Mouse (Mus musculus) layer of hippocampus, postnatal 36 days (tissue): ENCODE data around the gene Rtl5. TPM values are rescaled to one million over a fixed set of nuclear protein-coding genes. Genes with fewer than 3 reads are reported as not detected.
"Not testable (repeated sequence)": the region's sequence is repeated elsewhere in the genome, so short reads cannot be mapped to it uniquely, and the experiment has no call there.

Experiments used
- DNase-seq, 2 experiments: peaks; one replicate each; pipeline ENCODE4 v3.0.0; 2022
- total RNA-seq, 2 experiments: library from RNA; stranded (reverse); gene quantifications; 2 replicates each; pipeline ENCODE4 v1.2.3; 2021

The Rtl5 gene
- 10 to 100 TPM in 1 of 2 experiments, 1 to 10 TPM in 1; 10.0 to 12.1 TPM for total RNA-seq

DNA sequence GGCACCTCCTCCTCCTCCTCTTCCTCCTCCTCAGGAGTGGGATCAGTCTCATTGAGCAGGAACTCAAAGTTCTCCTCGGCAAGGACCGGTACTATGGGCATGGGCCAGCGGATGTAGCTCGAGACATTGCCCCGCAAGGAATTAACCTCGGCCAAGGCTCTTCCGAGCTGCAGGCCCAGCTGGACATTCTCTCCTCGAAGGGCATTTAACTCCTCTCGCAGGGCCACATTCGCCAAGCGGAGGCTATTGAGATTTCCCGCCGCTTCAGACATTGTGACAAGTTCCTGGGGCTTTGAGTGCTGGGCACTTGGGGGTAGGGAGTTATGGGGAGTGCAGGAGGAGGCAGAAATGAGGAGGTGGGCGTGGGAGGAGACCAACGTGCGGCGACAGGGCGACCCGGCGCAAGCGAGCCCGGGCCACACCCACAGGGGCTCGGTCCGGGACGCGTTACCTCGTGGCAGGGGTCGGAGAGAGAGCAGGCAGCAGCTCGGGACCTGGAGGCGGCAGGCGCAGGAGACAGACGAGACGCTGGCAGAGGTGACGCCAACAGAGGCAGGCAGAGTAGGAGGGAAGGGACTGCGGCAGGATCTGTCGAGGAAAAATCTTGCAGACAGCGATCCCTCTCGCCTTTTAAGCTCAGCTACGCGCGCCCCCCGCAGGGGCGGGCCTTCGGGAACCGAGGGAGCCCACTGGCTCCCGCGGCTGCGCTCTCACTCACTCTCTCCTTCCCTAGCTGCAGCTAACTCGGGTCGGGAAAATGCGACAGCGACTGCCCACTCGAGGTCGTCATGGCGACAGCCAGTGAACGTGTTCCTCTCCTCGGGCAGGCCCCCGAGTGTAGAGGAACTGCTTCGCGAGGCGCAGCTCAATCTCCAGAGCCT lies at the start of gene Rtl5:
Rtl5 (minus strand) TSS at position 714 of the 881 bp plus-strand sequence.
- peak; percentile 69 to 78 for DNase-seq

DNA sequence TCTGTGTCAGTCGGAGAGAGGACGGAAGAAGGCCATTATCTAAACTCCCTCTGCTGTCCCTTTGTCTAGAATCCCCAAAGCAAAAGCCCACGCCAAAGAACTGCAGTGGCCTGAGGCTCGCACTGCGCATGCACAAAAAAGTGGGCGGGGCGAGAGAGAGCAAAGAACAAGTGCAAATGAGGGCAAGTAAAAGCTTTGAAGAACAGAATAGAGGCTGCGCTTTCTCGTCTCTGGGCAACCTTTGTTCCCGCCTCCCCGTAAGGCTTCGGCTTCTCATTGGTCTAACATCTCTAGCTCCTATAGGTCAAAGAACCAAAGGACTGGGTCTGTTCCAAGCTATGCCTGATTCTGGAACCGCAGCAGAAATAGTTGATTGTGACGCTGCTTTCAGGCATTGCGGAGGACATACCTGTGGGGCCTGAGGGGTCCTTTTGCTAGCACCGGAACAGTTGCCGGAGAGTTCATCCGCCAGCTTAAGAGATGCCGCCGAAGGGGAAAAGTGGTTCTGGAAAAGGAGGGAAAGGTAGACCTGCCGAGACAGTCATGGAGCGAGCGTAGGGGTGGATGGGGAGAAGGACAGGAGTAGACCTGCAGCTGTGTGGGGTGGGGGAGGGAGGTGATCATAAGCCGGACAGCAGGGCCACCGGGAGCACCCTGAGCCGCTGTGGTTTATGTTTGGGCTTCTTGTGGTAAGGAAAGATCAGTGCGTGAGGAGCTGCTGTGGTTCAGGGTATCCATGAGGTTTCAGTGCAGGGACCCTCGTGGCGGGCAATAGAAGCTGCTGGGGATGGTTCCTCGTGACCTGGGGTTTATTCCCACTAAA lies 48.1 kb upstream of the Rtl5 start, which contains the start of gene Pin4:
Pin4 (plus strand) TSS at position 406 of the 823 bp plus-strand sequence.
- peak; percentile 86 to 90 for DNase-seq

DNA sequence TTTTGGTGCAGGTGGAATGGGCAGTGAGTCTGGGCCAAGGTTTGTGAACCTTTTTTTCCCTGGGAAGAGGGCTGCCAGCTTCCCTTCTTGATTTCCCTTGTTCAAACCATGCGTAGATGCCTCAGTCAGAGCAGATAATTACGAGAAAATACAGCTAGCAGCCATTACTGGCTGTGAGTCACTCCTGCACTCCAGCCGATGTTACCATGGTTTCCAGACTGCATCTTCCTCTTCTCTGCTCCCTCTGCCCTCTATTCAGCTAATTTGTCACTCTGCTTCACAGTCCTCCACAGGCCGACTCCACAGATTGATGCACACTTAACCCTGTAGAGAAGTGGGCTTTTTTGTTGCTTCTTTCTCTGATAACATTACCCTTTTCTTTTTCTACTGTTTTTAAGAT lies 44.6 kb upstream of the Rtl5 start:
- peak; percentile 5 to 8 for DNase-seq

DNA sequence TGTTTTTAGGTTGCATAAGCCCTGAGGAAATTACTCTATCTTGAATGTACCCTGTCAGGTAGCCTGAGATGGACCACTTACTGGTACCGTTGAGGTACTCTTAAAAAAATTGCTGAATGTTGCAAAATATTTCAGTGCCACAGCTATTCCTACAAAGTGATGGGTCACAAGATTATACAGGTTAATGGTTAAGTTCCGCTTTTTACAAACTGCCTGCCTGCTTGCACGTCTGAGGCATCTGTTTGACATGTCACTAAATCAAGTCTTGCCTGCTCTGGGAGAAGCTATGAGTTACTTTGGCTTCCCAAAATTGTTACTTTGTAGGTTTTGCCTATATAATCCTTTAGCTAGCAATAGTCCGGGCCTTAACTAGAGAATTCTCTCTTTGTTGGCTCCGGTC lies 38.2 kb upstream of the Rtl5 start:
- not testable (repeated sequence) for DNase-seq

DNA sequence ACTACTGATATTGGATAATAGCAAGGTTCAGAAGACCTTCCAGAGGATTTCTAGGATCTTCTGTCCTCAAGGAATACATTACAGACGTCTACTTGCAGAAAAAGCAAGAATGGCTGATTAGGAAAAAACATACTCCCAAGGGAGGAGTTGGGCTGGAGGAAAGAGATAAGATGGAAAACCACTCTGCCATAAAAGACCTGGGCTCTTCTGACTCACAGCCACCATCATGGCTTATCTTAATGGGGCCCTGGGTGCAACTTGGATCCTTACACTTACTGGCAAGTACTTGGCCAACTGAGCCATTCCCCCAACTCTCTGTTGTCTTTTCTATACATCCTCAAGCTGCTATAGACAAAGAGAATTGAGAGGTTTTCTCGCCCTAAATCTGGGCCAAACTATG lies 32.7 kb upstream of the Rtl5 start:
- DNase-seq: not testable (repeated sequence)

DNA sequence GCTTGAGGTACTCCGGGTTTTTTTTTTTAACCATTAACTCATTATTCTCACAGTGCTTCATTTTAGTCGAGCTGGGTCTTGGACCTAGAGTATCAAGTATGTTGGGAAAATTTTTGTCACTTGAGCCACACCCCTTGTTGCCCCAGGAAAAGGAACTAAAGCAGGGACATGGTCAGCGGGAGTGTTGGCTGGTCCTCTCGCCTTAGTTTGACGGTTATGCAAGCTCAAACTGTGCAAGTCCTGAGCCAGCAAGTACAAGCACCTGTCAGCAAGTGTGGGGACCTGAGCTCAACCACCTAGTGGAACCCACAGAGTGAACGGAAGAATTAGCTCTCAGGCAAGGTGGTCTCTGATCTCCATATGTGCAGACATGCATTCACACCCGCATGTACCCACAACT lies 30.8 kb upstream of the Rtl5 start:
- DNase-seq: no peak

DNA sequence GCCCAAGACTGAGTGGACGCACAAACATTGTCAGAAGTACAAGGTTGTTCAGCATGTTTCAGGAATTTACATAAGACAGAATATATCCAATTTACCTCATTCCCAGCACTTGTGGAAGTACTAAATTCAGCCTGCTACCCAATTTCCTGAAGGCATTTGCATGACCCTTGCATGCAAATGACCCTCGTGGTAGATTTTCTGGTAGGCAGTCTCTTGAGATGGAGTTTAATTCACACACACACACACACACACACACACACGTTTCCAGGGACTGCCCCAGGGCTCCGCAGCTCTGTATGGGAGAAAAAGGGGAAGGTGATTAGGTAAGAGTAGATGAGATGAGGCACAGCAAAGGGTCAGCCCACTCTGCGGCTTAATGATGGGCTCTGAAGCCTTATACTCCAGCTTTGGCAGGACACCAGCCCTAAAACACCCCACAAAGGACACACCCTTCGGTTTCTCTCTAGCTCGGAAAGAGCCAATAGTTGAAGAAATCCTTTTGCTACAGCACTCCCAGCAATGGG lies 23.3 kb upstream of the Rtl5 start:
- no peak for DNase-seq

DNA sequence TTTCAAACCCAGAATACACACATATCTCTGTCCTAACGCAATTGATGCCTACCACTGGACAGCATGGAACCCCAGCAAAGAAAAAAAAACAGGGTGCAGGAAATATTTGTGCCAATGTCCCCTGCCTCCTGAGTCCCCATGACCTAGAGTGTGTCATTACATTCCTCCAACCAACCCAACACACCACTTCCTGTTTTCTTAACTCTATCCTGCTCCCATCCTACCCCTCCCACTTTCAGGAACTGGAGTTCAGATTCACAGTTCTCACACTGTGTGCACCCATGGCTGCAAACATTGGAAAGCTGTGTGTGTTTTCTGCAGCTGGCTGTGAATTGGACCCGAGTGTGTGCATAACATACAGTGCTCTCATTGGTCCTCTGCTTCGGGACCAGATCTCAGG lies 19.5 kb upstream of the Rtl5 start:
- DNase-seq: no peak

DNA sequence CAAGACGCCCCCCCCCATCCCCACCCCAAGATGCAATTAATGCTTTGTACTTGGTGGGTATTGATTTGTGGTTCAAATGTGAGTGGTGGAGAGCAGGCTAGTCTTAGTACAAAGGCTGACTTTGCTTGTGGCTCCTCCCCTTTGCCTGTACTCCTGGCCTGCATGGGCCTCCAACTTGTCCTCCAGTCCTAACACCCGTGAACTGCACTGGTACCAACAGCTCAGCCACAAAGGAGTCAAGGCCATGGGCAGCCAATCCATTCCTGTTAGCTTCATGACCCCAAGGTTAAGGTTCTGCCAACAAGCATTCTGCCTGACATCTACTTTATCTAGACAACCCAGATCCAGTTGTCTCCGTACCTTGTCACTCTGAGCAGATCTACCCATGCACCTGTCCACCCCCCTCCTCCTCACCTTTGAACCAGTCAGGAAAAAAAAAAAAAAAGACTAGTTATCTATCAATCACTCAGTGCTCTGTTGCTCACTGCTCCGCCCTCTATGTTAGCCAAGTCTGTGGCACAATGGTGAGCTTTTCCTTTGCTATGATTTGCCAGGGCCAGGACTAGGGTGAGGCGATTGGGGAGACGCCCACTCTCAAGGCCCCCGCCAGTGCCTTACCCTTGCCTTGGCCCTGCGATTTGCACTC lies 14.8 kb upstream of the Rtl5 start:
- no peak for DNase-seq

DNA sequence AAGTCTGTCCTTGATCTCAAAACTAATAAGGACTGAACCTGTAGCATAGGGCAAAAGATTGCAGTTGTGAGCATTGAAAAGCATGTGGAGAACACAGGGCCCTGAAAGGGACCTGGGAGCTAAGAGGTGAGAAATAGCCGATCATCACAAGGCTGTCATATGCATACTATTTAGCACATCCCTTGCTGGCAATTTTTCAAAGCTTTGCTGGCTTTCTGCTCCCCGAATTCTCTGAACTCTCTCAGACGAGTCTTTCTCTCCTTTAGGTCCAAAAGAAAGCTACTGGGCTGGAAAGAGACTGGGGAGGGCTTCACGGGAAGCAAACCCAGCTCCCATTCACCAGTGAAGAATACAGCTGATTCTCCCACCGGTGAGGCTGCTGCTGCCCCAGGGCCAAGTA lies 11.2 kb upstream of the Rtl5 start:
- no peak for DNase-seq

DNA sequence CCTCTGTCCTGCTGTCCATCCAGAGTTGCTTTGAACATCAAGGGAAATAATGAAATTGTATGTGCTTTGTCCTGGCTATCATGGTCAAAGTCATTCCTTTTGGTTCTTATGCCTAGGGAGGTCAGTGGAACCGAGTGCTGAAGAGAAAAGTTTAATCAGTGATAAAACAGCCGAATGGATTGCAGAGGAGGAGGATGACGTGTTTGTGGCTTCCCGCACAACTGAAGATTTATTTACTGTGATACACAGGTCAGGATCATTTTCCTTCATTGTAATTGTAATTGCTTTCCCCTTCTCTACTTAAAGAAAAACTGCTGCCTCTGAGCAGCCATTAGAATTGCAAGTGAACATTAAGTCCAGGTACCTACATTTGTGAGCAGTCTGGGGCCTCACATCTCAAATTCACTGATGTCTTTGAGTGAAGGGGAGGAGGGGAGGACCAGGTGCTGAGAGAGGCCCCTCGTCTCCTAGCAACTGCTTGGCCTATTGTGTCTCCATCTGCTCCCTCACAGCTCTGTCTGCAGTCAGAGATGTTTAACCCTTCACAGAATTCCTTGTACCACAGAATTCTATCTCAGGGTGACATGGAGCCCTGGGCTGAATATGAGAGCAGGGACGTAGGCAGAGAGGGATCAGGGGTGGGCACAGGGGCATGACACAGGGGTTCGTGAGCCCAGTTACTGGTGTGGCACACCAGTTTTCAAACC lies 10.6 kb upstream of the Rtl5 start:
- no peak for DNase-seq

DNA sequence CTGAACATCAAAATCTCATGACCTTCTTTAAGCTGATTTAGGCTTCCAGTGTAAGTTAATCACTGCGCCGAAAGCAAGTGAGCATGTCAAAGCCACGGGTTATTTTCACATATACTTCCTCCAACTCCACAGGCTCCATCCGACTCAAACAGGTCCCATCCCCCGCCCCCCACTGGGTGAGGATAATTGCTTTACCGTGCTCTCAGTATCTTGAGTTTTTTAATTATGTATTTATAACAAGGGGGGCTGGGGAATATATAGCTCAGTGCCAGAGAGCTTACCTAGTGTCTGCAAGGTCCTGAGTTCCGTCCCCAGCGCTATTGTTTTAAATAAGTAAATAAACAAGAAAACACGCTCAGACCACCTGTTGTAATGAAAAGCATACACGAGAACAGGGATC lies 10.0 kb upstream of the Rtl5 start:
- DNase-seq: no peak

DNA sequence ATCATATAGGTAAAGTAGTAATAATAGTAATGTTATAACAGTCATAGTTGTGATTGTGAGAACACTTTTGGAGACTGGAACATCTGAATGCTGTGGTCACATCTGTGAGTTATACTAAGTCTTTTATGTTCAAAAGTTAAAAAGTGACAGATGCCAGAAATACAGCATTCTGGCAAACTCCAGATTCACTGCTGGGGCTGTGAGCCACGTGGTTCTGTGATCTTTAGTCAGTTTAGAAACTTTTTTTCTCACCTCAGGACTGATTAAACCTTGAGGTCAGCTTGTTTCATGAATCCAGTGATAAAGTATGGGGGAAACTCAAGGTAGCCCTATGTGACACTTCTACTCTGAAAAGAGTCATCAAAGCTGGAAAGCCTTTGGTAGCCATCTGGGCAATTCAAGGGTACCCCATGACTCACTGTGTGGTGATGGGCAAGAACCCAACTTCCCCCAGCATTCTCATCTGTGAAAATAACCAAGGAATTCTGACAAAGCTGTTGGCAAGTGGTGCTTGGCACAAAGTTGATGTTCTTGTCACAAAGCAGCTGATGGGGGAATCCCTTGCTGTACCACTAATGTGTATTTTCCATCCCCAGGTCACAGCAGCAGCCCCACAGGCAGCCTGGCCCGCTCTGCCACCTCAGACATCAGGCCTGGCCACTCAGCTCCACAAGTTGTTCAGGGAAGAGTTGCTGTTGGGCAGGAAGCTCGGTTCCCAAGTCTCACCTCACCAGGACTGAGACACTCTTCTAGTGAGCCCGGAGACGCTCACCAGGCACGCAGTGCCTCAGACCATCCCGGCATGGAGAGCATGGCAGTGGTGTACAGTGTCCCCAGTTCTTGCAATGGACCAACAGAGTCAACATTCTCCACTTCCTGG lies 6.0 kb upstream of the Rtl5 start:
- DNase-seq: no peak

DNA sequence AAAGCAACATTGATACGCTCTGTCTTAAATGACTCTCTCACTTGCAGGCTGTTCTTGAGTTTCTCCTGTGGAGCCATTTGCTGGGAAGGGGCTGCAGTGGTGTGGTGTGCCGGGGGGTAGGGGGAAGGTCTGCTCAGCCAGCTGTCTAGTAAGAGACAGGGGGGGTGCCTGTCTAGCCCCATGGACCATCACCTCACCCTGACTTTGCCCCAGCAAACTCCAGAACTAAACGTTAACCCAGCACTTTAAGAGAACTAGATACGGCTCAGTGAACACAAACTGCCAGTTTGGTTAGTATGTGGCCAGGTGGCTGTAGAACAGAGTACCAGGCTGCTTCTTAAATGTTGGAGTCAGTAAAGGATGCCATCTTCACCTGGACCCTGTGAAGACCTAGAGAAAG lies 4.1 kb upstream of the Rtl5 start:
- no peak for DNase-seq

DNA sequence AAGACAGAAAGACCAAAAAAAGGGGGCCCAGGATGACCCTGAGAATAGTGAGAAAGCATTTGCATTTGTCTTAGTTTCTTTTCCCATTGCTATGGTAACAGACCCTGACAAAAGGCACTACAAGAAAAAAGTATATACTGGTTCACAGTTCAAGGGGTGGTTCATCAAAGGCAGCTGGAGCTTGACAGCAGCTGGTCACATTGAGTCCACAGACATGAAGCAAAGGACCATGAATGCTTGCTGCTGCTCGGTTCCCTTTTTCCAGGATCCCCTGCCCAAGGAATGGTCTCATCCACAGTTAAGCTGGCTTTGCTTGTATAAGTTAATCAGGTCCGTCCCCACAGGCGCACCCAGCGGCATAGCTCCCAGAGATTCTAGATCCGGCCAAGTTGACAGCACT lies 3.3 kb upstream of the Rtl5 start:
- no peak for DNase-seq

DNA sequence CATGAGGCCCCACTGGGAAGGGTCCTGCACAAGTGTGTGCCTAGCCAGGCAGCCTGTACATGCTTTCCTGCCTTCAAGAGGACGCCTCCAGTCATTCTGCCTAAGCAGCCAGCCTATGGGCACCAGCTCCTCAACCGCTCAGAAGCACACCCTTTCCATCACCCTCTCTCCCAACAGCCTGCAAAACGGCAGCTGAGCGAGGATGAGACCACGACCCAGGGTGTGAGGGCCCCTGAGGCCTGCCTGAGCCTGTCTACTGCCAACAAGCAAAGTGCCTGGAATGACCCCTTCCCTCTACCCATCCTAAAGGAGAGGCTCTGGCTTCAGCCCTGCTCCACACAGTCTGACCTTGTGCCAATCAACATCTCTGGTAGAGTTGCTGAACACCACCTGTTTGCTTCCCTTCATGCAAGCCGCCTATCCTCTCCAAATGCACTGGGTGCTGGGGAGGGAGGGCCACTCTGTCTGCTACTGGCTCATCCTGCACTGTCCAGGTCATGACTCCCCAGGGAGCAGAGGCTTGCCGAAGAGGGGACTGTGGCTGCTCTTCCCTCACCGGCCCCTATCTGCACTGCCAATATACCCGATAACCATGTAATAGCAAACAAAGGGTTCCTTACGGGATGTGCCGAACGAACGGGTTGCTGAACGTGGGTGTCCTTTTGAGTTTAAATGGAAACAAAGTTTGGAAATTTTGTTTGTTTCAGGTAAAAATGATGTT lies 2.7 kb upstream of the Rtl5 start:
- DNase-seq: no peak

DNA sequence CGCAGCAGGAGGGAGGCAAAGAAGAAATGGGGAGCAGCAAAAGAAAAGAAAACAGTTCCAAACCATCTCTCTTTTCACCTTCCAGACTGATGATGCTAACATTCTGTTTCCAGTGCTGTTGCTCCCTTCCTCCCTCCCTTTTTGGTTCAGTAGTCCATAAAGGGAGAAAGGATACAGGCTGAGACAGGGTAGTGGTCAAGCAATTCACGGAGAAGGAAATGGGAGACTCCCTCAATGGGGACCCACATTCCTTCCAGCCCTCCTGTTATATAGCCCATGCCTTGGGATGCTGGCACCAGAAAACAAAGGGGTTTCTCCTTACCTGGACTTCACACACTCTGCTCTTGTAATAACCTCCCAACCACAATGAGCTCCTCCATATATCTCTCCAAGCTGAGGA lies 413 bp upstream of the Rtl5 start:
- DNase-seq: no peak

DNA sequence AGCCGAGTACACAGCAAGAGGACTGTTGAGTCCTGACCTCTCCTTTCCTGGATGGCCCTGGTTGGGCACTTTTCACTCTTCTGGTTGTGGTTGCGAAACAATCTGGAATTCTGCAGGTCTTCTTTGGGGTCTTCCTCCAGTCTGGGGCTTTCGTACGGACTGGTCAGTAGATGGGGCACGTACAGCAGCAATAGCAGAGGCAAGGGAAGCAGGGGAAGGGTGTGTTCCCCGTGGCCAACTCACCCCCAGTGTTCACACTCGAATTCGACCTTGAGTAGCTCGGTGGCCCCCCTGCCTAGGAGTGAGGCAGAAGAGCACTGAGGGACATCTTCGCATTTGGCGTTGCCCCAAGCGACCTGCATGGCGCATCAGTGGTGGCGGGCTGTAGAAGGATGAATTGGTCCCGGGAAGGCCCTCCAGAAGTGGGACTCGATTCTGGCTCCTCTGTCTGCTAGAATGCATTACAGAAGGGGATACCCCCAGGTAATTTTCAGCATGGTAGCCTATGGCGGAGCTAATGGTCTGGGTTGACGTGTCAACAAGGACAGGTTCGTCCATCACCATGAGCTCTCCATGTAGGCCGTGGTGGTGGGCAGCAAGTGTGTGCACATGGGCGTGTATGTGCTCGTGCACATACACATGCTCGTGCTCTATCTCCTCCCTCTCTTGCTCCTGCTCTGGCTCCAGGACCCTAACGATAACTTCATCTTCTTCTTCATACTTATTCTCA lies 2.1 kb downstream of the Rtl5 start:
- DNase-seq: no peak

DNA sequence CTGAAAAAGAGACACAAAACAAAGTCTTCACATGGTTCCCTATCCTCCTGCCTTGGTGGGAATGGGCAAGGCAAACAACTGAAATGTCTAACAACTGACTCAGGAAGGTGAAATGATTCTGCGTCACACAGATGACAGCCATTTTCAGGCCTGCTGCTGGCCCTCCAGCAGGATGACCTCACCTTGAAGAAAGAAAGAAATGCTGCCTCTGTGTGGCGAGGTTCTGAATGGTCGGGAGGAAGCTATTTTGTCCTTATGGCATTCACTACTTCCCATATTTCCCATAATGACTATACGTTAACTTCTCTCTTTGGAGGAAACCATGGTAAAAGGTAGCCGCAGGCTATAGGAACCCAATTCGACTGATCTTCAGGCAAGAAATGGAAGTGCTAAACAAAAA lies 4.0 kb downstream of the Rtl5 start:
- DNase-seq: no peak

DNA sequence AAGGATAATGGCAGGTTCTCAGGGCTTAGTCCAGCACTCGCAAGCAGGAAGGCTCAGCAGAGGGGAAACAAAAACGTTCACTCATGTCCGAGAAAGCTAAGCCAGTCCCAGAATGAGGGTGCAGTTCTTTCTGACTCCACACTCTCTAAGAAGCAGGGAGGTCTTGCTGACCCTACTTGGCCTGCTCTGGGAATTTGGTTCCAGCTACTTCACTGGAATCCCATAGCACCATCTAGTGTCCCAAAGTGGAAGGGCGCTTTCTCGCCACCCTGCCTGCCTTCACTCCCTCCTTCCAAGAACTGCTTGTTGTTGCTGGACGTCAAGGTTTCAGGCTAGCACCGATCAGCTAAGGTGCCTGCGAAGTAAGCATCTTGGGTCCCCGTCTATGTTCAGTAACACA lies 5.0 kb downstream of the Rtl5 start:
- peak; percentile 47 to 67 for DNase-seq
